Mouse (Mus musculus) heart, postnatal 25 days (tissue): ENCODE data around the gene Atp6v0e. TPM values are rescaled to one million over a fixed set of nuclear protein-coding genes. Genes with fewer than 3 reads are reported as not detected.

ENCODE experiments used
- DNase-seq: peaks from one replicate; pipeline ENCODE4 v3.0.0; 2022; ENCODE audit warnings: low spot score
- intact Hi-C: fragments of 180-260 bp; cut with DNase I; formaldehyde crosslinking; loops from one replicate; pipeline ENCODE4 v1.15.1; 2025
- total RNA-seq, 2 experiments: library from RNA; stranded (reverse); gene quantifications; 2 replicates each; pipeline ENCODE4 v1.2.3; 2021

Gene Atp6v0e
- total RNA-seq, 2 experiments from 2014 or later = 64.5 to 66.4 TPM

DNA sequence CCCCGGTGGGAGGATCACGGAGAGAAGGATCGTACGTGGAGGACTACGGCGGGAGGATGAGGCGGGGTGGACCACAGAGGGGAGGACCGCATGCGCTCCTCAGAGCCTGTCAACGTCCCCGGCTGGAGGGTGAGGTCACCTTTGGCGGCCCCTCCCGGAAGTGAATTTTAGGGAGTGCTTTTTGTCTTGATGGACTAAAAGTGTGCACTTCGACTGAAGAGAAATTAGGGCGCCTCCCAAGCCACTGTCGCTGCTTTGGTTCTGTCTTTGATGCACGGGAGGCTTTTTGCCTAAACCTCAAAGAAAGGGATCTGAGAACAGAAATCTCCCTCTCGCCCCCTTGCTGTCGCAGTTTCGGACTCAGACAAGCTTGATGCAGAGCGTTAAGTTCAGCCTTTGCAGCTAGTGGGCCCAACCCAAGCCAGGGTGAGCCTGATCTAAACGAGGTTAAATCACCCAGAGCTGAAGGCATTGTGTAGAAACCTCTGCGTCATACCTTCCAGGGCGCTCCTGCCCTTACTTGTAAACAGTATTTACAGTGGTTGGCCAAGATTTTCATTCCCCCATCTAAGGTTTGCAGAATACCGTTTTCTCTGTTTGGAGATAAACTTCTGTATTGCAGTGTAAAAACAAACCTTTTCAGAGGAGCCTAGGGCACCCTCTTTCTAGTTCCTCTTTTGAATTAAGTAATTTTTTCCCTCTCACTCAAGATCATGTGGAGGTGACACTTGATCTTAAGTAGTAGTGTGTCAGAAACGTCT is 13.8 kb downstream of the Atp6v0e start:
- peak; percentile 76 for DNase-seq
- intact Hi-C loops = loop anchor here (2.0 kb wide), 1 partner anchor 38 kb away; the partner anchor contains the start of gene Crebrf

DNA sequence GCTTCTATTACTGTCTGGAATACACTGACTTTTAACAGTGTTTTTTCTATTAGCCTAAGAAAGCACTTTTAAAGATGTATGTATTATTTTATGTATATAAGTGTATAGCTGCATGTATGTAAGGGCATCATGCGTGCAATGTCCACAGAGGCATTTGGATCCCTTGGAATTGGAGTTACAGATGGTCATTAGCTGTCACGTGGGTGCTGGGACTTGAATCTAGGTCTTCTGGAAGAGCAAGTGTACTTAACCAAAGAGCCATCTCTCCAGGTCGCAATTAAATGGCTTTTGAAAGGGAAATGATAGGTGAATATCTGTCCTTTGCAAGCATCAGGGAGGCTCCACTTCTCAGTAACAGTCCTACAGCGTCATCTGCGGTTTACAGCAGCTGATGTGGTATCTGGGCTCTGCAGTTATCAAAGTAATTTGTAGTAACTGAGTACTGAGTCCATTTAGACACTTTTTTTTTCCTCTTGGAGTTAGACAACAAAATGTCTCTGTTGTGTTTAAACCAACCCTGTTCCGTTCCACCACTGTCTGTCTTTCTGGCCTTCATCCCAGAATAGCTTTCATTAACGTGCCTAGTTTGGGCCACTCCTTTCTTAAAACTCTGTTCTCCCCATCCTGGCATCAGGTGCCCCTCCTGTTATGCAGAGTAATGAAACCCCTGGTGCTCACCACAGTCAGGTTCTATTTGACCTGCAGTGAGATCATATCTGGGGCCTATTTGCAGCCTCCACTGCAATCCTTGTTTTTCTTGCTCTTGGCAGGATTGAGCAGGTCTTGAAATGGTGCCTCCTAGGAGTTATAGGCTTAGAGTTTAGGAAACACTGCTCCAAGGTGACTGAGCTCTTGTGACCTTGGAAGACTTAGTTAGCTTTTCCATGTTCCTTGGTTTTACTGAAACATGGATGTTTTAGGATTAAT is 14.9 kb downstream of the Atp6v0e start:
- DNase-seq = no peak
- intact Hi-C loops = loop anchor here (2.0 kb wide), 1 partner anchor 37 kb away; the partner anchor contains the start of gene Crebrf

DNA sequence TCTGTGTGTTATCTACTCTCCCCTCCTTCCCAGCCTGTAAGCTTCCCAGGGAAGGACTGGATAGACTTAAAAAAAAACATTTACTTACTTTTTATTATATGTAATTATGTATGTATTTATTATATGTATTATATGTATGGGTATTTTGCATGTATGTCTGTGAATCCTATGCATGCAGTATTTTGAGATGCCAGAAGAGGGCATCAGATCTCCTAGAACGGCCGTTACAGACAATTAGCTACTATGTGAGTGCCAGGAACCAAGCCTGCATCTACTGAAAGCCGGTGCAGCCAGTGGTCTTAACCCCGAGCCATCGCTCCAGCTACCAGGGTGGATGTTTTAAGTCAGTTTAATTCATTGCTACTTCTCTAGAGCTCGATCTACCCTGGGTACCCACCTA is 18.2 kb downstream of the Atp6v0e start:
- intact Hi-C loops = no loop called here
- no peak for DNase-seq

DNA sequence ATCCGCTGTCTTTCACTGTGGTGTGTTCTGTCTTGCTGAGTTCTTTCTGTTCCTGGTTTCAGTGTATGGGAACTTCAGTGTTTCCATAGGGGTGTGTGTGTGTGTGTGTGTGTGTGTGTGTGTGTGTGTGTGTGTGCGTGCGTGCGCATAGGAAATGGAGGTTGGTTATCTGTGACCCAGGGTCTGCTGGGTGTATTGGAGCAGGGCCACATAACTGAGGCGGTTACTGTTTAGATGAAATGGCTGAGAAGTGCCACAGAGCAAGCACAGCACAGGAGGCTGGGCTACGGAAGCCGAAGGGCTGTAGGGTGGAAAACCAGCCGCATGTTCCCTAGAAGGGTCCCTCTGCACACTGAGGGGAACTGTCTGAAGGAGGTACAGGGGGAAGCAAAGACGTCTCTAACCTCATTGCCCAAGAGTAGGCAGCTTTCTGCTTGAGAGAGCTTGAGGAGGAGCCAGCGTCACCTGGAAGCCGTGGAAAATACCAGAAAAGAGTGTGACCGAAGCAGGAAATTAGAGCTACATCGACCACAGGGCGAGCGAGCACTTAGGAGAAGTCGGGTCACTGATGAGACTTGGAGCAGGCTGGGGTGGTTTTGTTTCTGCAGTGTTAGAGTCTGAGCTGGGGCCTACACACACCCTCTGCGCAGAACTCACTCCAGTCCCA is 23.4 kb downstream of the Atp6v0e start:
- intact Hi-C loops = no loop called here
- DNase-seq = no peak

DNA sequence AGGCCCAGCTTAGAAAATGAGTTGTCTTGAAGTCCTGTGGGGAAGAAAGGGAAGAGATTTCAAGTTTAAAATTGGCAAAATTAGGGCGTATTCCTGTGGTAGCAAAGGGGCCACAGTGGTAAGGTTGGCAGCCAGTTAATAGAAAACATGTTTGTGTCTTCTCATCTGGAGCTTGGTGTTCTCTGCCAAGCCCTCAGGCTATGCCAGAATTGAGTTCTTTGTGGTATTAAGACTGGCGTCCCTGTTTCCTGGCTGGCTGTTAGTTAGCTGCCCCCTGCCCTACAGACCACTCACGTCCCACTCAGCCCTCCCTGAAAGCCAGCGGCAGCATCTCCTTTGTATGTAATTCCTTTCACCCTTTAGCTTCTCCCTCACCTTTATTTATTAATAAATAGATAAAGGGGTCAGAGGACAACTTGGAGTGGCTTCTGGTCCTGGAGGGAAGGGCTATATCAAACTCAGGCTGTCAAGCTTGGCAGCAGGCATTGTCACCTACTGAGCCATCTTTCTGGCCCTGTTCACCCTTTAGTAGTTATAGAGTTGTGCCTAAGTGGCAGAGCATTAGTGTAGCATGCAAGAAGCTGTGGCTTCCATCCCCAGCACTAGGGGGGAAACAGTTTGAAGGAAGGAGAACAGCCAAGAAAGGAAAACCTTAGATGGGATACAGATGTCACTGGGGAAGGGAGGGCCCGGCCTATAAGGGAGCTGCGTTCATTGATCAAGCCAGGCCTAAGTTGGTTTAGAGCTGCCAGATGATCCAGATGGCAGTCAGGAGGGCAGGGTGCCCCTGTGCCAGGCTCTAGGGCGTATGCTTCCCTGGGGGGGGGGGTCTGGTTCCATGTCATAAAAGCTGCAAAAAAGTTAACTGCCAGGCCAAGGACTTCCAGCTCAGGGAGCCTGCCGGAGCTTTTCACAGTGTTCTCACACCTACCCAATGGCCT is 26.0 kb downstream of the Atp6v0e start:
- intact Hi-C loops = no loop called here
- DNase-seq = no peak

DNA sequence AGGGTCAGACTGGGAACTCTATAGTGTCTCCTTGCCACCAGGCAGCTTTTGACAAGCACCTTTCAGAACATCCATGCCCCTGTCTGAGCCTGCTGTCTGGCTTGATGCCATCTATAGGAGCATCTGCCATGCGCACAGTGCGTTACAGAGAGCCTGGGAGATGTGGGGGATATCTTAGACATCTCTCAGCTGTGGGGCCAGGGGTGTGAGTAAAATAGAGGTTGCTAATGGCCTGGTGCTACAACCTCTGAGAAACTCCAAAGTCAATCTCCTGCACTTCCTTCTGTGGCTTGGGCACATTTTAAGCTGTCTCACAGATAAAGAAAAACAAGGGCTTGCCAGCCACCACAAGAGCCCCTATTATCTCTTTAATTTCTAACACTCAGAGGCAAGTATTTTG is 26.8 kb downstream of the Atp6v0e start:
- DNase-seq = no peak
- intact Hi-C loops = no loop called here

DNA sequence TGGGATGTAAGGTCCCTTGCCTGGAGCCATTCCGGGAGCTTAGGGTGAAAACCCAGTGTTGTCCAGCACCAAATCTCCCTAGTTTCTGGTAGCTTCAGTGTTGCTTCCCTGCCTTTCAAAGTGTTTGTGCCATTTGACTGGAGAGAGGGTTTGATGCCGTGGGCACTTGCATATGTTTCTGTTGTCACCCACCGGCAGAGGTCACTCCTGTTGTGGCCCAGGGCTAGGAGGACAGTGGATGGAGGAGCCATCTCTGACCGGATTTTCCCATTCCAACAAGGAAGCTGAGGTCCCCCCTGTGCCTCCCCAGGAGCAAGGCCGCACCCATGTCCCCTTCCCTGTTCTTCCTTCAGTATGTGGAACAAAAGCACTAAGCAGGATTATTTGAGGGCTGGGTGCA is 27.2 kb downstream of the Atp6v0e start:
- no peak for DNase-seq
- intact Hi-C loops = no loop called here

DNA sequence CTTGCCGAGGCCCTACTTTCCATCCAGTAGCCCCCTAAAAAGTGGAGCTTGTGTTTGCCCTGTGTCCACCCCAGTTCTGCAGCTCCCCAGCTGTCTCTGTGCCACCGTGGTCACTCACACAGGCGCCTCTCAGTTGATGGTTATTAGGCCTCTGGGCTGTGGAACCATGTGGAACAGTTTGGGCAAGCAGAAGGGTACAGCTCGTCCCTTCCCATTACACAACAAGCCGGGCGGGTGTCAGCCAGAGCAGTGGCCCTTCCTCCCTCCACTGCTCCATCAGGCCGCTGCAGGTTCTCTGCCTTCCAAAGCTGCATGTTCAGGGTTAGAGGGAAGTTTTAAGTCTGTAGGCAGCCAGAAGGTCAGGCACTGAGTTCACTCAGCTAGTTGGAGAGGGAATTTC is 28.1 kb downstream of the Atp6v0e start:
- peak; percentile 20 for DNase-seq
- intact Hi-C loops = no loop called here

DNA sequence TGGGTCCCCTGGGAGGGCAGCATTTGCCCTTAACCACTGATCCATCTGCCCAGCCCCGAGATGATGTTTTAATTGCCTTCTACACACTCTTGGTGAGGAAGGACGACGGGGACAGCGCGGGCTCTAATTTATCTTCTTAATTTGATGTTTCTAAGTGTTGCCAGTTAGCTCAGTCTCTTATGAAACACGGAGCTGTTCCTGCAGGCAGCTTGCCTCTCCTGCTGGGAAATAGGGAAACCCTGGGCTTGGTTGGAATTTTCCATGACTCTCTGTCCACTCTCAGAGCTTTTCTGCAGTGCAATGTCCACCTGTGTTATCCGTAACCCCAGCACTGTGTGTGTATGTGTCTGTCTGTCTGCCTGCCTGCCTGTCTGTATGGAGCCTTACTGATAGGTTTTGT is 30.4 kb downstream of the Atp6v0e start:
- DNase-seq = no peak
- intact Hi-C loops = no loop called here

DNA sequence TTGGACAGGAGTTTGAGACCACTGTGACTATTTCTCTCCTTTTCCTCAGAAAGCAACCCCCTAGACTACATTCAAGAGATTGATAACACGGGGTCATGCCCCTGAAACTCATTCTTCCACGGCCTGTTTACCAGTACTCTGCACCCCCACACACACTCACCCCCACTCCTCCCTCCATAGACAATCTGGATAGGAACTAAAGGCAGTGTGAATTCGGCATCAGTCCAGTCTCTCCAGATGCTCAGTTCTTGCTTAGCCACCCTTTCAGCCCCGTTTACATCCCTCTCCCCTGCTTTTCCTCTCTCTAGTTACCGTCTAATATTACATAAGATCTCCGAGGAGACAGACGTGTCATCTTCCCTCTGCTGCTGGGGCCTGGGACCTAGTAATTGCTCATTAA is 31.1 kb downstream of the Atp6v0e start:
- no peak for DNase-seq
- intact Hi-C loops = no loop called here

DNA sequence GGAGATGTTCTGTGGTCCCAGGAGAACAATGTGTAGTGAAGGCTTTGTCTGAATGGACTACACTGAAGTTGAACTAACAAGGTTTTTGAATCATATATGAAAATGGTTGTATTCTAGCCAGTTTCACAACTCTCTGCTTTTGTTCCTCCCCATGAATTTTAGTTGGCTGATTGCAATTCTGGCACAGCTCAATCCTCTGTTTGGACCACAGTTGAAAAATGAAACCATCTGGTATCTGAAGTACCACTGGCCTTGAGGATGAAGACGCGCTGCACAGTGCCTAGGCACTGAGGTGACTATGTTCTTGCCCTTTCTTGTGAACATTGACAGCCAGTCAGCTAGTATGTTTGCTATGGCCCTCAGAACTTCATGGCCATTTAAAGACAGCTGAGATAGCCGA is 32.2 kb downstream of the Atp6v0e start:
- intact Hi-C loops = no loop called here
- DNase-seq = no peak

DNA sequence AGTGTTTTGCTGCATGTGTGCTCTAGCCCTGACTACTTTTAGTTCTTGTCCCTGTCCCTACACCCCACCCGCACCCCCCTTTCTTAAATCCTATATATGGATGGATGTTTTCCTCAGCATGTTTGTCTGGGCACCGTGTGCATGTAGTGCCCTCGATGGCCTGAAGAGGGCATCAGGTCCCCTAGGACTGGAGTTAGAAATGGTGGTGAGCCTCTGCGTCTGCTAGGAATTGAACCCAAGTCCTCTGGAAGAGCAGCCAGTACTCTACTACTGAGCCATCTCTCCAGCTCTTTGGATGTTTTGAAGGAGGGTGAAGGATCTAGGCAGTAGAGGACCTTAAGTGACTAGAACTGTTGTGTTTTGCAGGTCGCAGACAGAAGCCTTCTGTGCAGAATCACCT is 35.8 kb downstream of the Atp6v0e start:
- intact Hi-C loops = no loop called here
- DNase-seq = no peak

DNA sequence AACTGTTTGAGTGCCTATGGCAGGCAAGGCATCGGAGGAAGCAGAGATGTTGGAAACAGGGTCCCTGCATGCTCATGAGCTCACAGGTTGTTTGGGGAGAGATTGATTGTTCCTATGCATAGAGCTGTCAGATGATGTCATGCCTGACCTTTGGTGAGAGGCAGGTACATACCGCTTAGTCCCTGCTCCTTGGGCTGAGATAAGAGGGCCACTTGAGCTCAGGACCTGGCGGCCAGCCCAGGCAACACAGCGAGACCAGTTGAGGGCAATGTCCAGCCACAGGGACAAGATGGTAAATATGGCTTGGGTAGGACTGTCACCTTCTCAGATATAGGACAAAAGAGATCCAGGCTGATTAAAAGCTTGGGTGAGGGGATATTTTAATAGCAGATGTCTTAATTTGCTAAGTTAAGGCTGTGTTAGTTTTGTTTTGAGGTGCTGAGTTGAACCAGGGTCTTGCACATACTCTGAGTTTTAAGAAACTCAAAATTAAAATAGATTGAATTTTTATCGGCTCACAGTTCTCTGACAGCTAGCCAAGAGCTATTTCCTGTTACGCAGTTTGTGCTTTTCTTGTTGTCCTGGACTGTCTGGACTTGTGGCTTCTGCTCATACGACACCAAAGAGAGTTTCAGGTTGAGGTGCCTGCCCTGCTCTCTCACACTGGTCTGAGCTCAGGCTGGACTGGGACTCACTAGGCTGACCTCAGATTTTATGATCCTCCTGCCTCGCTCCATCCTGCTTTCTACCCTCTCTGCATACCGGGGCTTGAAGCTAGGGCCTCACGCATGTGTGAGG is 37.0 kb downstream of the Atp6v0e start:
- DNase-seq = peak; percentile 6
- intact Hi-C loops = no loop called here

DNA sequence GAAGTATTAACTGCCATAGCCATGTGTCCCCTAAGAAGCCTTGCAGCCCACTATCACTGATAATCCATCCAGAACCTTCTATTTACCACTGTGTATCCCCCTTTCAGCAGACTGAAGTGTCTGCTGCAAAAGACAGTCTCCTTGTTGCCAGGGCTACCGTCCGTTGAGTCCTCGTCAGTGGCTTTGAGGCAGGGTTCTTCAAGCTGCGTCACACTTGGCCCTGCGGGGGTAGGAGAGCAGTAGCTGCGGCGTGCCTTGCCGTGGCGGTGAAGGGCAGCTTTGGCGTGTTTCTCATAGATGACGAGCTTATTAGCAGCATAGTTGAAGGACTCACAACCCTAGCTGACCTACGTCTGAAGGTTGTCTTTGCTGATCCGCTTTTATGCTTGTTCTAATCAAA is 38.5 kb downstream of the Atp6v0e start:
- no peak for DNase-seq
- intact Hi-C loops = no loop called here

DNA sequence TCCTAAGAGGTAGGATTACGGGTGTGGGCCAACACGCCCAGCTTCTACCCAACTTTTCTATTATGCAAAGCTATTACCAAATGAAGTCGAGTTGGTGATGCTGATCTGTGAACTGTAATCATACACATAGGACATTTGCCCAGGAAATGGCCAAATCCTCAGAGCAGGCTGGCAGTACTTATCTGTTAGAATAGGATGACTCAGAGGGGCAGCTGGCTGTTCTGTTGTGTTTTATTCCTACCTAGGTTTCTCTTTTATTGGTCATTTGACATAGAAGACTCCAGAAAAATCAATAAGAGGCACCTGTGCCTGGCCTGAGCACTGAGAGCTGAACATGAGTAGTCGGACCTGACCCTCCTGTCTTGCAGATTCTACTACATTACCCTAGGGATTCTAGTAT is 39.6 kb downstream of the Atp6v0e start:
- DNase-seq = no peak
- intact Hi-C loops = no loop called here

DNA sequence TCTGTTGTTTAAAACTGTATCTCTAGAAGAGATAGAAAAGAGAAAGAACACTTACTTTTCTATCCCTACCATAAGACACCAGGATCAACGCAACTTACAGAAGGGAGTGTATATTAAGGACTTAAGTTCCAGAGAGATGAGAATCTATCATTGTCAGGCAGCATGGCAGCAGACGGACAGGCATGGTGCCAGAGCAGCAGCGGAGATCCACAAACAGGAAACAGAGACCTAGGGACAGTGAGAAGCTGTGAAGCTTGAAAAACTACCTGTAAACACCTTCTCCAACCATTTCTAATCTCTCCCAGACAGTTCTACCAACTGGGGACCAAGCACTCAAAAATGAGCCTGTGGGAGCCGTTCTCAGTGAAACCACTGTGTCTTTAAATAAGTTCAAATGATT is 40.6 kb downstream of the Atp6v0e start:
- DNase-seq = no peak
- intact Hi-C loops = no loop called here

DNA sequence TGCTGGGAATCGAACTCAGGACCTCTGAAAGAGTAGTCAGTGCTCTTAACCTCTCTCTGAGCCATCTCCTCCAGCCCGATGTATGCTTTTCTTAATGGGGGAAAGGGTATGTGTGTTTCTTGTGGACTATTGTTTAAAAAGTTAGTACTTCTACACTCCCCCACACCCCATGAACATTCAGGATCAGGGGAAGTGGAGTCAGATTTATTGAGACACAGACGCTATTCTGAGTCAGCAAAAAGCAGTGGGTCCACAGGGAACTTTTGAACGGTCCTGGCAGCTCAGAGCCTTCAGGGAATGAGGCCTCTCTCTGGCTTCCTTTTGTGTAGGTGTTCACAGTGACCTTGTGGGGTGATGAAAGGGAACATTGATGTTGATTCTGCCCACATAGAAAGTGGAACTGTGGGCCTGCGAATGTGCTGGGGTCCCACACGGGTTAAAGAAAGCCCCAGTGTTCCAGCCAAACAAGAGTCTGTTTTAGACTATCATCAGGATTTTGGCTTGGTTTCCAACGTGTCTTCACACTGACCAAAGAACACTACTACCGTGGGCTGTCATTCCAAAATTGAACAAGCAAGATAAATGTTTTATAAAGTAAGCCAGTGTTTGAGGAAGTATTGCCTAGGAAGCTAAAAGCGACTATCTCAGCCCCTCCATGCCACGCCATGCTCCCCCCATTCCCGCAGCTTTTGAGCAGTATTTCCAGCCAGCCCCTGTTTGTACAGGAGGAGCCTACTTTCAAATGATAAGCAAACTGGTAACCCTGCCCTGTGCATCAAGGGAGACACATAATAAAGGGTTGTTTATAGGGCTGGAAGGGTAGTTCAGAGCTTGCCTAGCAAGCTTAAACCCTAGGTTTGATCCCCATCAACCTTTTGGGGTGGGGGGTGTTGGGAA is 42.7 kb downstream of the Atp6v0e start:
- intact Hi-C loops = no loop called here
- DNase-seq = no peak

DNA sequence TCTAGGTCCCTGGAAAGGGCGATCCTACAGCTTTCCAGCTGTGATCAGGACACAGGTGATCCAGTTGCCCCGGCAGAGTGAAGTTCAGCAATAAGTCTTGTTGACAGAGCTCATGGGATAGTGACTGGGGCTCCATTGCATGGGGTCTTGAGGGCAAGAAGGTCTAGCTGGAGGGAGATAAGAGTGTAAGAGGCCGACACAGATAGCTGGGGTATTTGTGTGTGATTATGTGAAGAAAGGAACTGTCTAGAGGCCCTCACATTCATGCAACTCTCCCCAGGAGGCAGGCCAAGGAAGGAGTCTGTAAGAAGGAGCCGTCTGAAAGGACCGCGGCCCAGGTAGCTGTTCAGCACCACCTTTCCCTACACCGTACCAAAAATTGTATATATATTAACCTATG is 44.0 kb downstream of the Atp6v0e start:
- intact Hi-C loops = no loop called here
- no peak for DNase-seq
